Mouse (Mus musculus) heart, adult 9 months (tissue): ENCODE measurements at regions not wholly inside any gene's neighbourhood (a gene's known extent, or its start where the extent isn't known, plus 50 kb on each side); places are given as distances from the start of the nearest gene placed in this dataset.

Experiments
- DNase-seq, 2 experiments: peaks; one replicate each; pipeline ENCODE4 v3.0.0; 2022; ENCODE audit warnings: low spot score in 2 of 2

- DNase-seq = peak; percentile 63 to 76
Measured at GRCm38 (mm10) chr2:50942741-50943140, 206.2 kb downstream of the Rnd3 start.

GRCm38 (mm10) chr2:50932936-50933335 lies 216.0 kb downstream of the Rnd3 start:
- no peak for DNase-seq

GRCm38 (mm10) chr2:50921002-50921401 lies 227.9 kb downstream of the Rnd3 start:
- no peak for DNase-seq

- peak in 1 of 2 experiments; percentile 19 for DNase-seq
Measured at GRCm38 (mm10) chr2:50916323-50917221, 232.3 kb downstream of the Rnd3 start.

GRCm38 (mm10) chr2:50915149-50915548 lies 233.8 kb downstream of the Rnd3 start:
- peak; percentile 33 to 48 for DNase-seq

DNA sequence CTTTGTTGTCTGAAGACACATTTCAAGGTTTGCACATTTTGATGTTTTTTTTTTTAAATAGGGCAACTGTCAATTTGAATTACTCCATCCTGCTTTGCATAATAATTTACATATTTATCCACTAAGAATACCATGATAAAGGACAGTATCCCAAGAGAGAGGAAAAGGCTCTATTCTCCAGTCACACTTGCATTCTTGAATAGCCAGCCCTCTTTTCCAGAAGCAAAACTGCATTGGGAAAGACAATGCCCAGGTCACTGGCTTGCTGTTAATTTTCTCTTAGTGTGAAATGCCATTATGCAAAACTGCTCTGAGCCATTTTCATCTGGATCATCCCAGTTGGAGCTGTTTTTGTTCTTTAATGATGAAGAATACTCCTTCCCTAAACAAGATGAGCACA lies 234.7 kb downstream of the Rnd3 start:
- no peak for DNase-seq

- no peak for DNase-seq
Measured at GRCm38 (mm10) chr2:50908762-50909161, 240.1 kb downstream of the Rnd3 start.

- no peak for DNase-seq
Measured at GRCm38 (mm10) chr2:50902701-50903100, 246.2 kb downstream of the Rnd3 start.

DNA sequence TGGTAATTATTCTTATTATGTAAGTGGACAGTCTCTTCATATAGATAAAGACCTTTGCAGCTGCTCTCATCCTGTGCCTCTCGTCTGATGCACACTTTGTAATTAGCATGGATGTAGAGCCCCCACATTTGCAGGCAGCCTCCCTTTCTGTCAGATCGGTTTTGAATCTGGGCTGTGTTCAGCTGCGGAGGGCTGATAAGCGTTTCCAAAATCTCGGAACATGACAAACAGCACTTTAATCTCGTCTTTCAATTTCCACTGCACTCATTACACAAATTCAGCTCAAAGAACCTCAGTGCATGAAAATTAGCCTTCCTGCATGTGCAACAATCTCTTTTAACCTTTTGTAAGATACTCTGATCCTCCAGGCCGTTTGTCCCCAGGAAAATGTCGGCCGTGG lies 246.7 kb downstream of the Rnd3 start:
- no peak for DNase-seq

- DNase-seq = no peak
Measured at GRCm38 (mm10) chr2:50888992-50889391, 259.9 kb downstream of the Rnd3 start.

- DNase-seq = no peak
Measured at GRCm38 (mm10) chr2:50887954-50888353, 261.0 kb downstream of the Rnd3 start.

- DNase-seq = no peak
Measured at GRCm38 (mm10) chr2:50885924-50886315, 263.0 kb downstream of the Rnd3 start.

GRCm38 (mm10) chr2:50885280-50885923 lies 263.5 kb downstream of the Rnd3 start:
- no peak for DNase-seq

DNA sequence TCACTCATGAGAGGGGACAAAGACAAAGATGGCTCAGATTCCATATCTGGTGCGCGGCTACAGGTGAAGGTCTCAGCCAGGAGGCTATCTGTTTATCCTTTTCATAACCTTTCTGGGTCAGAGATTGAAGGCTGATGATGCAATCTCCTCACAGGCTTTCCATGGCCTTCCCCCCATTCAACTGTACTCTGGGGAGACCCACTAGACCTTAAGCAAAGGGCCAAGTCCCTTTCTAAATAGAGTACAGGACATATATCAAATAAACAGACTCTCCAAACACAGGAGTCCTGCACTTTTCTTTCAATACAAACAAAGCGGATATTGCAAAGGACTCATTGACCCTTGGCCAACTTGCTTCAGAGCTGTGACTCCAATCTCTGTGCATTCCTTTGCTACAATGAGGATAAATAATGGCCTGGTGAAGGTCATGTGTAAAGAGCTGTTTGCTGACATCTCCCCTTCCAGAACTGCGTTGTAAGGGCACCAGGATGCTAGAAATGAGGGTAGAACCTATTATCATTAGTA lies 267.3 kb downstream of the Rnd3 start:
- DNase-seq = no peak

- peak; percentile 4 to 13 for DNase-seq
Measured at GRCm38 (mm10) chr2:50880806-50881205, 268.1 kb downstream of the Rnd3 start.

GRCm38 (mm10) chr2:50877716-50878115 lies 271.2 kb downstream of the Rnd3 start:
- peak; percentile 60 for DNase-seq

GRCm38 (mm10) chr2:50875072-50875471 lies 273.8 kb downstream of the Rnd3 start:
- DNase-seq = no peak

DNA sequence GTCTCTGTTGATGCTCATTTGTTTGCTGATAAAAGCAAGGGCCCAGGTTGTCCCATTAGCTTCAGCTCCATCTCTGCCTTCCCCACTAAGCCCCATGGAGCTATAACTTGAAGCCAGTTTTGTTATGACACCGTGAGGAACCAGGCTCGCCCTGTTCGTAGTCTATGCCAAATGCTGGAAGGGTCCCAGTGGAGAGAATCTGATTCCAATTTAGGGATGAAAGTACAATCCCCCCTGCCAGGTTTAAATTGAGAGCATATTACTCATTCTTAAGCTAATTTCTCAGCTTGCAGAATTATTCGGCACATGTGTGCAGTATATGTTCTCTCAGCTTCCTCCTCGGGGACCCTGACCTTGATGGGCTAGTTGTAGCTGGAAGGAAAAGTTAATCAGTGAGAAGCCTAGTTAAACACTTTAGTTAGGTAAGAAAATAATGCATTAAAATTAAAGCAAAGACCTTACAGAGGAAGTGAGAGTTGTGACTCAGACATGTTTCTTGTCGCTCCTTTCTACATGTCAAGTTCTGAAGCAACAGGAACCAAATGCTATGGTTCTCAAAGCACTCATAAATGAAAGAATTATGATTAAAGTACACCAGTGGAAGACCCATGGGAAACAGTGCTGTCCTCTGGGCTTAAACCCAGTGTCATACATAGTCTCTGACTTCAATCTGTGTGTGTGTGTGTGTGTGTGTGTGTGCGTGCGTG lies 295.2 kb downstream of the Rnd3 start:
- peak in 1 of 2 experiments; percentile 1 for DNase-seq

DNA sequence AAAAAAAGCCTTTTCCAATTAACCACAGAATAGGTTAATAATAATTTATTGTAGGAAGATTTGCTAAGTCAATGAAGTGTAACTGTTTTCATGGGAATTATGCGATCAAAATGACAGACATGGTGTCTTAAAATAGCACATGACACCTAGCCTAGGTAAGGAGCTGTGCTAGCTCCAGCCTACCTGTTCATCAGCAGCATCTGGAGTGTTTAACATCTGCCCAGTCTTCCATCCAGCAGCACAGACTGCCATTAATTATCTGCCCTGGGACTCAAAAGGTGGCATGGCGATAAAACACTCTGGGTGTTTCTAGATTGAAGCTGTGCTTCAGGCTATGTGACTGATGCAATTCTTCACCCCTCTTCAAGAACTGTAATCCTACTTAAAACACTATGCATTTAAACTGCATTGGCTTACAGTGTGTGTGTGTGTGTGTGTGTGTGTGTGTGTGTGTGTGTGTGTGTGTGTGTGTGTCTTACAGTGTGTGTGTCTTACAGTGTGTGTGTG lies 296.4 kb downstream of the Rnd3 start:
- no peak for DNase-seq

- no peak for DNase-seq
Measured at GRCm38 (mm10) chr2:50850071-50850470, 298.8 kb downstream of the Rnd3 start.

DNA sequence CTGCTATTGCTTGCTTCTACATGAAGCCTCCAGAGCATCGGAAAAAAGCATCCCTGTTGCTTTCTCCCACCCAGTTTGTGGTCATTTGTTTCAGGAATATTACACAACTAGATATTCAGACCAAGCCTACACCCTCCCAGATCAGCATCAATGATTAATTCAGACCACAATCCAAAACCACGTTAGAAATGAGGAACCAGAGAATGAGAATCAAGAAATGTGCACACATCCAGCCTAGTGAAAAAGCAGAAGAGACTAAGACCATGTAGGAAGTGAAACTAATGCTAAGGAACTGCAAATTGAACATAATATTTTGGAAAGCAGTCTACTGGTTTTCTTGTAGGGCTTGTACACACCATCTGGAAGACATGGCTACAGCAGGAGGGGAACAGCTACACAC lies 307.0 kb downstream of the Rnd3 start:
- peak; percentile 24 to 74 for DNase-seq
